Mouse (Mus musculus): ENCODE data around the gene Enc1.
A peak's percentile ranks its signal among the peaks of the same experiment; 100 is the strongest.

Enc1 gene

DNA sequence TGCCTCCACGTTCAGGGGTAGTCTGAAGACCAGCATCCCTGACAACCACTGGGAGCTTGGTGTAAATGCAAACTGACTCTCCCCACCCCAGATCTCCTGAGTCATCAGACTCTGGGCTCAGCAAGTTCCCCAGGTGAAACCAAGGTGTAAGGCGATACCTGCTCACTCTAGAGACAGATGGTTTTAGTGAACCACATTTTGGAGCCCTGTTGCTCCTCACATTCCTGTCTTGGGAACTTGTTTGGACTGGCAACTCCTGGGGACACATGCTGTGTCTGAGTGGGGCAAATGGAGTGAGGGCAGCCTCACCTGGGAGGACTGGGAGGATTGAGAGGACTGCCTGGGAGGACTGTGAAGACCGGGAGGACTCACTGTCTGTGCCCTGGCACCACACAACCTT, 13.1 kb upstream of the Enc1 start:
- no peak for DNase-seq (ENCODE audit: low read depth)

DNA sequence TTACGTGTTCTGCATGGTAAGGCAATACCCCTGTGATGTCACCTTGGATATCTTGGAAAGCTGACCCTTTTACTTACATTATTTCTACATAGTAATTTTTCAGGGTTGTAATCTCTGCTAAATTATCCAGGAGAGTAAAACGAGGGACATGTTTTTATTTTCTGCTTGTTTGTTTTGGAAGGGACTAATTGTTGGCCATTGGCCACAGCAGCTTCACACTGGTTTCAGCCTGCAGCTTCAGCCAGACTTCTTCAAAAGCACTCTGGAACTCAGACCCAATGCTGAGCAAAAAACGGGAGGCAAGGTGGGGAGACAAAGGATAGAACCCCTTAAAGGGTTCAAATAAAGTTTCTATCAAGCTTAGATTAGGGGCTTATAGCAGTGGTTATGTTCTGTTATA, 10.8 kb upstream of the Enc1 start:
- DNase-seq (ENCODE audit: low read depth): no peak

DNA sequence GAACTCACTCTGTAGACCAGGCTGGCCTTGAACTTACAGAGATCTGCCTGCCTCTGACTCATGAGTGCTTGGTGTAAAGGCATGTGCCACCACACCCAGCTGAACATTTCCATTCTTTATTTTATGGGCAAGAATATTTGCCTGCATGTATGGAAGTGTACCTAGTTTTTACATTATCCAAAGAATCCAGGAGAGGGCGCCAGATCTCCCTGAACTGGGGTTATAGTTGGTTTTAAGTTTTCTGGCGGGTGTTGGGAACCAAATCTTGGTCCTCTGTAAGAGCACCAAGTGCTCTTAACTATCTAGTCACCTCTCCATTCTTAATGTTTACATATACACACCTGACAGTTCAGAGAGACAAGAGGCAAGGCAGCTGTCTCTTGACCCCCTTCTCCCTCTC, 7.8 kb upstream of the Enc1 start:
- DNase-seq (ENCODE audit: low read depth): peak; percentile 58

DNA sequence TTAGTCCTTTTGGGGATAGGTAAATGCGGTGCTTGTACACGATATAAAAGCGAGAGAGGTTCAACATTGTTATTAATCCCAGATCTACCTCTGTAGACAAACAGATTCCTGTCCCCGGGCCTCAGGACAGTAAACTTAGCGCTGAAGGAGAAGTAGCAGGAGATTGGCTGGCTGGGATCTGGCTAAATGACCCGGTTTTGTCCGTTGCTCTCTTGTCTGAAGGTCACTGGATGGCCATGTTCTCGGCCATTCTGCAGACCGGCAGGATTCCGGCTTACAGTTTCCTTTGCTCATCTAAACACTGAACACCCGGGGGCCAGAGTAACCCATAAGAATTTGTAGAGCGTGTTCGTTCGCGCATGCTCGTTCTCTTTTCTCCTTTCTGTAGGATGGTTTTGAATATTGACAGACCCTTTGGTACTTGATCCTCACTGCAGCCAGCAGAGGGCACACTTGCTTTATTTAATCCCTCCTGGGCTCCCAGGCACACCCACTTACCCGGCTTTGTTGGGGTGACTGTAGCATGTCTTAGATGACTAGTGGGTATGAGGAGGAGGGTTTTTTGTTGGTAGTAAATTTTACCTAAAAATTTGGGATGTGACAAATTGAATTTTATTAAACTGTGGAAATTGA, 6.0 kb upstream of the Enc1 start:
- peak; percentile 93 for DNase-seq (ENCODE audit: low read depth)

DNA sequence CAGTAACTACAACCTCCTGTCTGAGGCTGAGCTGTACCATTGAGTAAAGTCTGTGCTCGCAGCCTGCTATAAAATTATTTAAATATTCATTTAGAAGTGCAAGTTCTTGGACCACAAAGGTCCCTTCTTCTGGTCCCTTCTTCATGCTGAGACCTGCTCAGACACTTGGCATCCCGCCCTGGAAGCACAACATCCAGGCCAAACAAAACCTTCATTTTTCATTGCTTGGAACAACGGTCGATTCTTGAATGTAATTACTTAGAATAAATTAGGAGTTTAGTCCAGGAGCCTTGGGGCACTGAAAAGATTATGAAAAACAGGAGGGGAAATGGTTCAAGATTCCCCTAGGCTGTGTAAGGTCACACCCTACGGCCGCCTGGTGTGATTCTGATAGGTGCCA, 5.0 kb upstream of the Enc1 start:
- DNase-seq (ENCODE audit: low read depth): no peak

DNA sequence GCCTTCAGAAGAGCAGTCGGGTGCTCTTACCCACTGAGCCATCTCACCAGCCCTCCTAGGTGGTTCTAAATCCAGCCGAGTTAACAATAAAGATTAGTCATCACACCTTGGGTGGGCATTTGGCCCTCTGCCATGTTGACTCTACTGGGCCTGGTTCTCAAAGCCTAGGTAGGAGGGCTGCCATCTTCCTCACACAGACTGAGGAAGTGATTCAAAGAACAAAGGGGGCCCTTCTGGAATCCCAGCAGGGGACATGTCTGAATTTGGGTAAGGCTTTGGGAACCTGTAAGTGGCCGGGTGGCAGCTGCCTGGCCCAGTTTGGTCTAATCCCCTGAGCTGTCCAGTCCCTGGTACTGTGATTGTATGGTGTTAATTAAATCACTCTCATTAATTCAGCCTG, 3.2 kb upstream of the Enc1 start:
- DNase-seq (ENCODE audit: low read depth): no peak

DNA sequence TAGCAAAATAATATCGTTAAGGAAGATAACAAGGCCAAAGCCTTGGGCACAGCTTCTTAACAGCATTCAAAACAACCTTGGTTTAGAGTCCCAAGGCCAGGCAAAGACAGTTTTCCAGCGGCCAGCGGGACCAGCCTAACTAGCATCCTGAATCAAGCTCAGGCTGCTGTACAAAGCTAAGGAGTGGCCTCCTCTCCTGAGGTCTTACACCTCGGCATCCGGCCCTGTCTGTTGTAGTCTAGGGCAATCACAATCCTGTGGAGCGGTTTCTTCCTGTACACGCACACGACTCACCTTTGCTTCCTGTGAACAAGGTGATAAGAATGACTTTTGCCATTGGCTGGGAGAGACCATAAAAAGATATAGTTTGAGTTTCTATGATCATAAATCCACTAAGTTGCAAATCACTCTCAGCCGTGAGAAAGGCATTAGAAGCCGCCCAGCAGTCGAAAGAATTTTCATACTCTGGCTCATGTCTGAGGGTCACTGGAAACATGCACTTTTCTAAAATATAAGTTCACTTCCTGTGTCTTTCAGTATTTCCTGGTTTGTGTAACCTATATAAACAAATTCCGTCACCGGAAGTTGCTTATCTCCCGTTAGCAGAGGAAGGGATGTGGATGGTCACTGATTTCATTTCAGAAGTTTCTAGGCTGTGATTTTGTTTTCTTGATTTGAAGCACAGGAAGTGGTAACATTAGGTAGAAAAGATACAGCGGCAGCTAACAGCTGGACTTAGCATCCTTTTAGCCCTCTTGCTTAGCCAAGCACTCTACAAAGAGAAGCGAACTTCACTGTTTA, 2.5 kb upstream of the Enc1 start:
- DNase-seq (ENCODE audit: low read depth): peak; percentile 71

DNA sequence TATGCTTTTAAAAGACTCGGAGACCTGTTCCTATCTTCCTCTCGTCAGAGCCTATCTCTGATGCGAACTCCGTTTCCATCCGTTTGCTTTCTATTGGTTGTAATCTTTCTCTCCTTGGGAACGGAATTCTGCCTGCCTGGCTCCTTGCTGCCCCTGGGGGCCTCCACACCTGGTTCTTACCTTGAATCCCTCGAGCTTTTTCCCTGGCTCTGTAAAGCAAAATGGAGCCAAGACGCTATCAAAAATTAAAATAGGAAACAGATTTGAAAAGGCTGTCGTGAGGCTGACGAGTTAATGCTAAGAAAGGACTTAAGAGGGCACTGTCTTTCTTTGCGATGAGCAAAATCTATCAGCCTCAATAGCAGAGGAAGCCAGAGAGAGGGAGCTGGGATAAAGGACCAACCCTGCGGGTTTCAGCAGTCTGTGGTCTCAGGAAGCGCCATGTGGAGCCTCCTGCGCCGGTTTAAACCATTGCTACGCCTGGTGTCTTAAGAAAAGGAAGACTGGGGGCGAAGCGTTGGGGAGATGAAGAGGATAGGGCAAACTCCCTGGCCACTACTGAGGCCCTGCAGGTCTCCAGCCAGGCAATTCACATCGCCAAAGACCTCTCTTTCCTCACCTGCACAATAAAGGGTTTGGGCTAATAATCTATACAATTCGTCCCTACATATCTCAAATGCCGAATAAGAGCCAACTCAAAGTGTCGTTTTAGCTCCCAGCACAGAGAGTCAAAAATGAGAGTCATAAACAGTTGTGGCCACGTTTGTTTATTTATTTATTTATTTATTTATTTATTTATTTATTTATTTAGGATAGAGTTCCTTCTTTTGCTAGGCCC, 1.3 kb upstream of the Enc1 start:
- peak; percentile 67 for DNase-seq (ENCODE audit: low read depth)

DNA sequence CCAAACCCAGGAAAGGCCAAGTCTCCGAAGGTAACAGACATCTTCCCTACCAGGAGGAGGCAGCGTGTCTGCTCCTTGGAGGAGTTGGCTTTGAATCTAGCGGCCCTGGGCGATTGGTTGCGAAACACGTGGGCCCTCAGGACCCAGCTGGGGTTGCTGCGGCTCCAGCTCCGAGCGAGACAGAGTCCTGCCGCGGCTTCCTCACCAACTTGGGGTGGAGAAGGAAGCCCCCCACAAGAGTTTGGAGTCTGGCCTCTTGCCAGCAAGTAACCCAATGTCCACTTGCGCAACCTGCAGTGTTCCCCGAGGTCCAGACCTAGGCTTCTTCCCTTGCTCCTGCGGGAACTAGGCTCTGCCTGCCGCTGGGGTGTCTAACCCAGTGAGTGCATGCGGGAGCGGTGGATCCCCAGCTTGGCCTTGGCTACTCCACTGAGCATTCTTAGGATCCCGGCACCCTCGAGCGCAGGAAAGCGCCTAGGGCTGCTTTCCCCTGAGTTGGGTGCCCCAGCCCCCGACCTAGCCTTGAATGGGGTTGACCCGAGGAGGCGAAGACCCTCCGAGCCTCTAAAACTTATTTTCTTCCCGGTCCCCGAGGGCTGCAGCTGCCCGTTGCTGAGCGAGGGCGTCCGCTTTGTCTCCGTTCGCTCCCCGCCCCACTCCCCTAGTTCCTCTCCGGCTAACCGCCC, 483 bp upstream of the Enc1 start:
- peak; percentile 66 for DNase-seq (ENCODE audit: low read depth)

DNA sequence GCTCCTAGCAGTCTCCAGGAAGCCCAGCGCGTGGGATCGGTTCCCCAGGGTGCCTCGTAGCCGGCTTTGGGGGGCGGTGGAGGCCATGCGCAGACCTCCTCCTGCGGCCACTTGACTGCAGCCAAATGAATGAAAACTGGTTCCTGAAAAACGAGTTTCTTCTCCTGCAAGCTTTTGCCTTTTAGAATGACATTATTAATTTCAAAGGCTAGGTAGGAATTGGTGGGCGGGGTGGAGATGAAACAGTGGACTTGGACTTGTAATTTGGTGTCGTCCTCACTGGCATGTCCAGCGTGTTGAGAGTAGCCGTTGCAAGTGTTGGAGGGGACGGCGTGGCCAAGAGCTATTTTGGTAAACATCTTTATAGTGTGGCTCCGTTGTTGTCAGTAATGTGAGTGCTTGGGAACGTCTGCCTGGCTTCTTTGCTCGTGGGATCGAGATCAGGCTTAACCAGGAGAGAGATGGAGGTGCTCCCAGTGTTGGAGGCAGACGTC, 929 bp downstream of the Enc1 start:
- DNase-seq (ENCODE audit: low read depth): no peak

DNA sequence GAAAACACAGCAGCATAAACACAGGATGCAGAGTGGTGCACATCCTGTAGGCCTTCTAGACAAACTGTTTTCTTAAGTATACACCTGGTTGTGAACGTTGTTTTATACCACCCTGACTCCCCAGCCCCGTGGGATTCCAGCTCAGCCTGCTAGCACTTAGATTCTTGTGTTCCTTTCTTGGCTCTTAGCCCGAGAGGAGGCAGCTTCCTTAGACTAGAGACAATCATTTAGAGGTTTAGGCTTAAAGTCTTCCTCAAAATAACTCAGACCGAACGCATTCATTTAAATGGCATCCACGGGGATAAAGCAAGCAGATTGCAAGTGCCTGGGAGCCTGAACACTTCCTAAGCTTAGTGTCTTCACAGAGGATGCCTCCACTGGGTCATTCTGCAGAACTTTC, 1.8 kb downstream of the Enc1 start:
- peak; percentile 25 for DNase-seq (ENCODE audit: low read depth)

DNA sequence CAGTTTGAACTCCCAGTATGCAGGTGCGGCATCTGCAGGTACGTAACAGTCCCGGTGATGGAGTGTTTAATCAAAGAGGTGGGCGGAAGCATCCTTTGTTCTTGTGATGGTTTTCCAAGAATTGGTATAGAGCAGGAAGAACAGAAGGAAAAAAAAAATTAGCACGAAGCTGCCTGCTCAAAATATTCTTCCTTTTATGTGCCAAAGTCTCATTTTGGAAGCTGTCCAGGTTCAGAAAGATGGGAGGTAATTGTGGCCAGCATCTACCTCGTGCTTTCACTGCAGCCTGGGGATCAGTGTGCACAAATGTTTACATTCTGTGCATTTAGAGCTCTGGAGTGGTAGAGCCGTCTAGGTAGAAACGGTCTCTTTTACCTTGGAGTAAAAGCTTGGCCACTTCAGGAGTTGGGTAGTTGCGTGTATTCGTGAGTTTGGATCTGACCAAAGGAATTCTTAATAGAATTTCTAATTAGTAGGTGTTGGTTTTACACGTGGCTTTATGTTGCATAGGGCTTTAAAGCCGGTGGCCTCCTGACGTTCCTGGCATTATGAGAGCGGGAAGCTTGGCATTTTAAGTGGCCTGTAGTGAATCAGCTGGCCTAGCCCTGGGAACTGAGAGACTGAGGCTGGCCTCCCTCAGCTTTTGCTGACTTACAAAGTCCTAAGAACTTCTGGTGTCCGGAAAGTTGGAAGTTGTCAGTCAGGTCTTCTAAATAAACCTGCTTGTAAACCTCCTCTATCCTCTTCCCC, 3.2 kb downstream of the Enc1 start:
- no peak for DNase-seq (ENCODE audit: low read depth)

DNA sequence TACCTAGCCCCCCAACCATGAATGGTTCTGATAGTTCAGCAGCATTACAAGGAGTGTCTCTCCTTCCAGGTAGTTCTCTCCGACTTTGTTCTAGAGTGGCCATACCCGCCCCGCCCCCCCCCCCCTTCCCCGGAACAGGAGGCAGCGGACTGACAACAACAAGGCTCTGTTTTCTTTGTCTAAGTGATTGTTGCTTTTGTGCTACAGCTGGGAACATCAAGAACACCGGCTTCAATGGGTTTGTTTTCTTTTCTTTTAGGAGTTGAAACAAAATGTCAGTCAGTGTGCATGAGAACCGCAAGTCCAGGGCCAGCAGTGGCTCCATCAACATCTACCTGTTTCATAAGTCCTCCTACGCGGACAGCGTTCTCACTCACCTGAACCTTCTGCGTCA, 3.8 kb downstream of the Enc1 start:
- DNase-seq (ENCODE audit: low read depth): no peak

DNA sequence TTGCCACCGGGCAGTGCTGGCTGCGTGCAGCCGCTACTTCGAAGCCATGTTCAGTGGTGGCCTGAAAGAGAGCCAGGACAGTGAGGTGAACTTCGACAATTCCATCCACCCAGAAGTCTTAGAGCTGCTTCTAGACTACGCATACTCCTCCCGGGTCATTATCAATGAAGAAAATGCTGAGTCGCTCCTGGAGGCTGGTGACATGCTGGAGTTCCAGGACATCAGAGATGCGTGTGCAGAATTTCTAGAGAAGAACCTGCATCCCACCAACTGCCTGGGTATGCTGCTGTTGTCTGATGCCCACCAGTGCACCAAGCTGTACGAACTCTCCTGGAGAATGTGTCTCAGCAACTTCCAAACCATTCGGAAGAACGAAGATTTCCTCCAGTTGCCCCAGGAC, 4.3 kb downstream of the Enc1 start:
- DNase-seq (ENCODE audit: low read depth): no peak

DNA sequence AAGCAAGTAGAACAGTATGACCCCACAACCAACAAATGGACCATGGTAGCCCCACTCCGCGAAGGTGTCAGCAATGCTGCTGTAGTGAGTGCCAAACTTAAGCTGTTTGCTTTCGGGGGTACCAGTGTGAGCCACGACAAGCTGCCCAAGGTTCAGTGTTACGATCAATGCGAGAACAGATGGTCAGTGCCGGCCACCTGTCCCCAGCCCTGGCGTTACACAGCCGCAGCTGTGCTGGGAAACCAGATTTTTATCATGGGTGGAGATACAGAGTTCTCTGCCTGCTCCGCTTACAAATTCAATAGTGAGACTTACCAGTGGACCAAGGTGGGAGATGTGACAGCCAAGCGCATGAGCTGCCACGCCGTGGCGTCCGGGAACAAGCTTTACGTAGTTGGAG, 5.3 kb downstream of the Enc1 start:
- no peak for DNase-seq (ENCODE audit: low read depth)

DNA sequence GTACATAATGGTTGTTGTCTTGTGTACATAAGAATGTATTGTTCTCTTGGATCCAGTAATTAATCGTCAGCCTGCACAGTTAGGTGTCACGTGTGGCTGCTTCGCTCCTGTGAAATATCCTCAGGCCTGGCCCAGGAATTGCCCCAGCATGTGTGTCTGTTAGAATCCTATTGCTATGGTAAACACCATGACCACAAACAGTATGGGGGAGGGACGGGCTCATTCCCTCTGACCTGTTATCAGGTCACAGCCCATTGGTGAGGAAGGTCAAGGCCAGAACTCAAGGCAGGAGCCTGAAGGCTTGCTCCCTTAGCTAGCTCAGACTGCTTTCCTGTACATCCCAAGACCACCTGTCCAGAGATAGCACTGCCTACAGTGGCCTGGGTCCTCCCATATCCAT, 6.8 kb downstream of the Enc1 start:
- no peak for DNase-seq (ENCODE audit: low read depth)

DNA sequence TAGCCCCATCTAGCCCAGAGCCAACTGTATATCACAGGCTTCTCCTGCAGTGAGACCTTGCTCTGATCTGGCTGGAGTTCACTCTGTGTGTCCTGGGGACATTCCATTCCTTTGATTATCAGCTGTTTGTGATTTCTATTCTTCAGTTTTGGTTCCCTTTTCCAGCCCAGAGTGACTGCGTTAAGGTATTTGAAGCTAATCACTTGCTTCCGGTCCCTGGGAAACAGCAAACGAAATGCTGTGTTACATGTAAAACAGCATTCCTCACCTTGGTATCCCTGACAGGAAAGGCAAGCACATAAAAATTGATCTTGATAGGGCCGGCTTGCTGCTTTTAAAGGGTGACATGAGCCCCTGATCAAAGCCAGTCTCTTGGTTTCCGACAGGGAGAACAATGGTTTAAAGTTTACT, 8.2 kb downstream of the Enc1 start:
- DNase-seq (ENCODE audit: low read depth): peak; percentile 12

DNA sequence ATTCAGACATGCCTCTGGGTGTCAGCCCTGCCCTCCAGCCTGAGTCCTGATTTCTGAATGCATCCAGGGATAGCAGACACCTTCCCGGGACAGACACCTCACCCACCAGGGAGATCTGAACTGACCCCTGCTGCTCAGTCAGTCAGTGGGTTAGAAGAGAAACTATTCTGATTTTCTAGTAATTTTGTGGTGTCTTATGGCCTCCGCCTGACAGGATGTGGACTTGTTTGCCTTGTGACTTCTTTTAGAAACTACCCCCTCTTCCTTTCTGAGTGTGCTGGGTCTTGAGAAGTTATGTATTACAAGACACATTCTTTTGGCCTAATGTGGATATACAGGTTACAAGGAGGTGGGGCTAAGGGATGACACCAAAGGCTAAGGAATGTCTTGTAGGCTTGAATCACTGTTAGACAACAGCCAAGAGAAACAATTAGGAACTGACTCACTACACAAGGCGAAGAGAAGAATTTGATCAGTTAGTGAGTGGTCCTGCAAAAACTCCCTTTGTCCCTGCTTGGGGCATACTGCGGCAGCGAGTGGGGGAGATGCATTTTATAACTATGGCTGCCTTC, 8.7 kb downstream of the Enc1 start:
- peak; percentile 35 for DNase-seq (ENCODE audit: low read depth)

DNA sequence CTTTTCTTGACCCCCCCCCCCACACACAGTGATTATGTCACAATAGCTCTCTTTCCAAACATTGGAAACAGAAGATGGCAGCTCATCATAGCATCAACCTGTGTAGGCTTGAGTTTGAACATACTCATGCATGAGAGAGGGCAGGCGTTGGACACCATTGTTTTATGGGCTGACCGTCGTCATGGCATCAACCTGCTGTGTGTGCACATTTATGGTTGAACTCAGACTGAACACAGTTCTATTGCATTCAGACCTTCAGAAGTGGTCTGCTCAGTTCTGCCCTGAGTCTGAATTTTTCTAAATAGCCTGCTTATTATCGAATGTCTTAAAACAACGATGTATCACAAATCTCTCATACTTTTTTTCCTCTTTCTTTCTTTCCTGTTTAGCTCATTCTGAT, 9.2 kb downstream of the Enc1 start:
- DNase-seq (ENCODE audit: low read depth): no peak

DNA sequence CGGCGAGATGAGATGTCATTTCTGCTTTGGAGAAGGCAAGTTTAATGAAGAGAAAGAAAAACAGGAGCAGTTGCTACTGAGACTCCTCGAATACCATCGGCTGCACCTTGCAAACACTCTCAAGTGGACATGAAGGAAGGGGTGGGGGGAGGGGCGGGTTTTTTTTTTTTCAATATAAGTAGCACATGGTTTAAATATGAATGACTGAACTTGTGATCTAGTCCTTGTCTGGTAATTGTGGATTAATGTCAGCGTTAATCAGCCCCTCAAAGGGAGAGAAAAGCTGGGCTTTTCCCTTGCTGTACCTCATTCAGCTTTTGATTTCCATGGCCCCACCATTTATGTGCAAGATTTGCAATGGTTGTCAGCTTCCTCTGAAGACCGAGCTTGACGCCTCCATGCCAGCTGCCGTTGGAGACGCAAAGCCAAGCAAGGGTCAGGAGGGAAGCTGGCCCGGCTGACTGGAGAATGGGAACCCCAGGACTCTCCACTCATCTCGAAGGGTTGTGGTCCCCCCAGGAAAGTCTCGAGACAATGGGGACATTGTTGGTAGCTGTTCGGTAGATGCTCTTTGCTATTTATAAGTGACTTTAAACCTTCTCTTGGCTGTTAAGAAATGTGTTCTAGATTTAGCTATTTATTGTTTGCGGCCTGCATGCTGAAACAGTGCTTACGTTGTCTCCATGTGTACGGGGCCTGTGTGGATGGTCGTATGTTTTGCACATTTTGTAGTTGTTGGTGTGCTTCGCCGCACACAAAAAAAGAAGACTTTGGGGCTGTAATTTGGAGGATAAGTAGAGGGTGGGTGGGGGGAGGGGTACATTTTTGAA, 9.9 kb downstream of the Enc1 start:
- DNase-seq (ENCODE audit: low read depth): no peak
